Mouse (Mus musculus) liver, postnatal 0 days (tissue): ENCODE results near the gene Myo5a. TPM values are rescaled to one million over a fixed set of nuclear protein-coding genes. Genes with fewer than 3 reads are reported as not detected.

Experiments
- ATAC-seq: fragments of 200-750 bp; cut with Nextera tagmentation; 2 replicates; pipeline ENCODE4 v1.8.0; 2017; ENCODE audit warnings: mild to moderate bottlenecking, moderate library complexity
- DNase-seq: peaks from one replicate; pipeline ENCODE4 v3.0.0-alpha.2; 2016
- H3K27ac ChIP-seq: fragments of 300-500 bp; sonication (generic); 2 replicates; pipeline ENCODE4 v1.5.1; 2014; ENCODE audit warnings: antibody characterized with exemption, moderate library complexity, mild to moderate bottlenecking, low read depth
- H3K27me3 ChIP-seq: fragments of 300-500 bp; sonication (generic); 2 replicates; pipeline ENCODE4 v1.6.1; 2014; ENCODE audit warnings: low read length, control low read depth, mixed read lengths; ENCODE audit not compliant: insufficient read depth
- H3K36me3 ChIP-seq: fragments of 300-500 bp; sonication (generic); replicated peaks from 2 replicates; pipeline ENCODE4 v1.6.1; 2014; ENCODE audit warnings: mild to moderate bottlenecking, control low read depth, low read length, moderate library complexity, mixed read lengths; ENCODE audit not compliant: insufficient read depth
- H3K4me1 ChIP-seq: fragments of 300-500 bp; sonication (generic); 2 replicates; pipeline ENCODE4 v1.6.1; 2014; ENCODE audit warnings: antibody characterized with exemption, mild to moderate bottlenecking, control low read depth; ENCODE audit not compliant: insufficient read depth
- H3K4me2 ChIP-seq: fragments of 300-500 bp; sonication (generic); 2 replicates; pipeline ENCODE4 v1.6.1; 2014; ENCODE audit warnings: low read depth, mild to moderate bottlenecking, low read length, moderate library complexity, mixed read lengths
- H3K4me3 ChIP-seq: fragments of 300-500 bp; sonication (generic); 2 replicates; pipeline ENCODE4 v1.5.1; 2014; ENCODE audit warnings: low read depth, low read length
- H3K9ac ChIP-seq: fragments of 300-500 bp; sonication (generic); replicated peaks from 2 replicates; pipeline ENCODE4 v1.6.1; 2014; ENCODE audit warnings: mild to moderate bottlenecking, moderate library complexity
- H3K9me3 ChIP-seq: fragments of 300-500 bp; sonication (generic); 2 replicates; pipeline ENCODE4 v1.6.1; 2016; ENCODE audit warnings: mild to moderate bottlenecking, control low read depth, low read length, mixed read lengths
- CTCF ChIP-seq: sonication (generic); IDR thresholded peaks from 2 replicates; pipeline ENCODE4 v1.5.1; 2016; ENCODE audit warnings: antibody characterized with exemption, low read depth
- EP300 ChIP-seq: IDR thresholded peaks from 2 replicates; pipeline ENCODE4 v1.6.1; 2016; ENCODE audit warnings: antibody characterized with exemption, low read depth, mild to moderate bottlenecking
- WGBS: fragments of 180-500 bp; shearing (Covaris S2); extraction: QIAGEN DNeasy Blood & Tissue Kit; methylation state at CpG from one replicate; pipeline ENCODE4 v1.1.7; 2014; ENCODE audit not compliant: insufficient replicate concordance; 5-methylcytosine and 5-hydroxymethylcytosine counted together
- polyA plus RNA-seq: library from polyadenylated mRNA; unstranded; fragments of >200 nt; fragmentation: Nextera tagmentation; extraction: Ambion mirVana; gene quantifications from 2 replicates; pipeline ENCODE4 v1.2.1, GENCODE M21; 2015

The Myo5a gene
- polyA plus RNA-seq, 1 experiment from 2014 or later, result 1.3 TPM

- Histone ChIP-seq H3K4me3 (no peak overlapping the region), H3K36me3 (no peaks in the 10 kb centered on the region), H3K4me1 (peaks cover 5% of the 10 kb centered on the region; the same call in 1 of the 2 replicates), H3K9me3 (no peaks in the 10 kb centered on the region), H3K9ac (no peak overlapping the region), H3K4me2 (no peak overlapping the region), H3K27me3 (no peaks in the 10 kb centered on the region), H3K27ac (no peak overlapping the region)
- DNase-seq, result no peak
- TF ChIP-seq CTCF (no peak), EP300 (no peak)
- WGBS, result 38% methylated on average over 6 of the region's 6 CpGs
- no peak for ATAC-seq
These were observed 199.6 kb downstream of the Myo5a start for GRCm38 (mm10) chr9:75270382-75270781.

- Histone ChIP-seq H3K36me3 (no peaks in the 10 kb centered on the region), H3K4me3 (no peak overlapping the region), H3K4me2 (no peak overlapping the region), H3K27me3 (no peaks in the 10 kb centered on the region), H3K4me1 (peaks cover 5% of the 10 kb centered on the region; the same call in 1 of the 2 replicates), H3K9me3 (no peaks in the 10 kb centered on the region), H3K27ac (no peak overlapping the region), H3K9ac (no peak overlapping the region)
- TF ChIP-seq EP300 (no peak), CTCF (no peak)
- 65% methylated on average over 8 of the region's 8 CpGs for WGBS
- no peak for DNase-seq
- no peak for ATAC-seq
These were observed 200.7 kb downstream of the Myo5a start for GRCm38 (mm10) chr9:75271539-75271938.

Other genes with a start within 250 kb of the Myo5a start
- gene Onecut1, start 209.1 kb upstream of the Myo5a start, polyA plus RNA-seq, result 7.5 and 9.1 TPM in 2 replicates
- 4.8 and 6.4 TPM in 2 replicates for gene Fam214a, start 118.1 kb upstream of the Myo5a start, polyA plus RNA-seq
- 187 and 189 TPM in 2 replicates for gene Arpp19, start 33.4 kb upstream of the Myo5a start, polyA plus RNA-seq
- 0.33 and 0.48 TPM in 2 replicates for gene Myo5c, start 161.0 kb downstream of the Myo5a start, polyA plus RNA-seq
- 1.8 and 2.4 TPM in 2 replicates for gene Gnb5, start 235.3 kb downstream of the Myo5a start, polyA plus RNA-seq